28 mouse cellular contexts compared by ENCODE assay signal in genomic region chr6:55322980-55323379, GRCm38 (mm10). TPM values are rescaled to one million over a fixed set of nuclear protein-coding genes. Genes with fewer than 3 reads are reported as not detected.
DNase-seq lines count a peak whose midpoint lies in the region; ATAC-seq and TF ChIP-seq lines count a peak whose summit lies in the region.
"Had no signal": no experiment of that assay in that cellular context is flagged by ENCODE, and none has a peak within 500 bp of the region (broad histone marks: within the 10 kb centered on the region; RNA-seq: fewer than 3 reads in every experiment).

No protein-coding gene starts in this region.

- intact Hi-C loops in heart, postnatal 36 days (cut with DNase I): no loop called here

- 90% methylated on average over 2 of the region's 2 CpGs for WGBS in stomach, embryonic 15.5 days
- WGBS in stomach, postnatal 0 days: 80% methylated on average over 2 of the region's 2 CpGs
- WGBS in intestine, embryonic 16.5 days: 86% methylated on average over 2 of the region's 2 CpGs
- 46% methylated on average over 2 of the region's 2 CpGs for WGBS in liver, embryonic 15.5 days (ENCODE audit: insufficient replicate concordance)

- no peaks in the 10 kb centered on the region for H3K27me3 ChIP-seq in stomach, embryonic 15.5 days (replicated peaks)
- no peaks in the 10 kb centered on the region for H3K27me3 ChIP-seq in stomach, postnatal 0 days (ENCODE audit: control insufficient read depth, insufficient read depth, low read length)
- no peaks in the 10 kb centered on the region for H3K27me3 ChIP-seq in intestine, embryonic 16.5 days (replicated peaks; ENCODE audit: control insufficient read depth, insufficient read depth, low read length)
- H3K27me3 ChIP-seq in liver, embryonic 15.5 days: peaks cover 3% of the 10 kb centered on the region; the same call in 1 of the 2 replicates
- H3K27me3 ChIP-seq: embryonic facial prominence, embryonic 15.5 days; forebrain, embryonic 12.5 days; heart, embryonic 13.5 days; hindbrain, embryonic 15.5 days; midbrain, embryonic 13.5 days; neural tube, embryonic 13.5 days had no signal

- peak overlapping the region; percentile 74; the same call in 1 of the 2 replicates for H3K27ac ChIP-seq in stomach, embryonic 15.5 days
- H3K27ac ChIP-seq in stomach, postnatal 0 days (replicated peaks): no peak overlapping the region
- H3K27ac ChIP-seq in intestine, embryonic 16.5 days (ENCODE audit: low read length): peak overlapping the region; percentile 86
- peak overlapping the region; percentile 92 for H3K27ac ChIP-seq in liver, embryonic 15.5 days (replicated peaks)
- H3K27ac ChIP-seq: embryonic facial prominence, embryonic 15.5 days; forebrain, embryonic 12.5 days; heart, embryonic 13.5 days; hindbrain, embryonic 15.5 days; macrophage; midbrain, embryonic 13.5 days; neural tube, embryonic 13.5 days had no signal

- H3K9me3 ChIP-seq in stomach, embryonic 15.5 days: no peaks in the 10 kb centered on the region
- no peaks in the 10 kb centered on the region for H3K9me3 ChIP-seq in stomach, postnatal 0 days (ENCODE audit: control insufficient read depth, low read length)
- no peaks in the 10 kb centered on the region for H3K9me3 ChIP-seq in intestine, embryonic 16.5 days (ENCODE audit: control insufficient read depth, low read length)
- H3K9me3 ChIP-seq in liver, embryonic 15.5 days (replicated peaks): no peaks in the 10 kb centered on the region
- H3K9me3 ChIP-seq: embryonic facial prominence, embryonic 15.5 days; forebrain, embryonic 12.5 days; heart, embryonic 13.5 days; hindbrain, embryonic 15.5 days; midbrain, embryonic 13.5 days; neural tube, embryonic 13.5 days had no signal

- no peak for ATAC-seq in stomach, embryonic 15.5 days (ENCODE audit: insufficient read depth, low FRiP score, low read depth)
- no peak for ATAC-seq in stomach, postnatal 0 days (ENCODE audit: low FRiP score, low TSS enrichment)
- ATAC-seq in intestine, embryonic 16.5 days: no peak
- peak; percentile 45 for ATAC-seq in liver, embryonic 15.5 days (ENCODE audit: insufficient read depth)
- ATAC-seq: midbrain, embryonic 13.5 days had no signal

- H3K4me2 ChIP-seq in stomach, embryonic 15.5 days: no peak overlapping the region
- H3K4me2 ChIP-seq in stomach, postnatal 0 days (replicated peaks; ENCODE audit: low read depth): no peak overlapping the region
- 0 out of 2 replicates have a peak overlapping the region, but pooled peaks have one; percentile 49 for H3K4me2 ChIP-seq in intestine, embryonic 16.5 days (ENCODE audit: low read depth, low read length)
- peak overlapping the region; percentile 76 for H3K4me2 ChIP-seq in liver, embryonic 15.5 days
- H3K4me2 ChIP-seq: embryonic facial prominence, embryonic 15.5 days; forebrain, embryonic 12.5 days; heart, embryonic 13.5 days; hindbrain, embryonic 15.5 days; lung, embryonic 14.5 days; midbrain, embryonic 13.5 days; neural tube, embryonic 13.5 days had no signal

- no peak for DNase-seq in stomach, postnatal 0 days (ENCODE audit: low spot score)
- no peak for DNase-seq in gastrocnemius, postnatal 10 days
- DNase-seq in kidney, adult 11 months: no peak
- DNase-seq in heart, postnatal 36 days: no peak
- DNase-seq: adrenal gland, adult 2 months; cerebellum, adult 11 months; cerebellum, postnatal 25 days; gastrocnemius, postnatal 14 days; heart, adult 18-20 months; kidney, adult 2 months; kidney, postnatal 14 days; left cerebral cortex, postnatal 4 days; lung, embryonic 14.5 days; thymus, postnatal 25 days had no signal

- TF ChIP-seq EP300 in stomach, postnatal 0 days (optimal IDR thresholded peaks at IDR 0.05): no peak

- H3K36me3 ChIP-seq in stomach, embryonic 15.5 days: no peaks in the 10 kb centered on the region
- H3K36me3 ChIP-seq in stomach, postnatal 0 days (ENCODE audit: control insufficient read depth, insufficient read depth, low read length): no peaks in the 10 kb centered on the region
- no peaks in the 10 kb centered on the region for H3K36me3 ChIP-seq in intestine, embryonic 16.5 days (ENCODE audit: control insufficient read depth, insufficient read depth, low read length)
- no peaks in the 10 kb centered on the region for H3K36me3 ChIP-seq in liver, embryonic 15.5 days (replicated peaks)
- H3K36me3 ChIP-seq: embryonic facial prominence, embryonic 15.5 days; heart, embryonic 13.5 days; hindbrain, embryonic 15.5 days; neural tube, embryonic 13.5 days had no signal

- peaks cover 30% of the 10 kb centered on the region for H3K4me1 ChIP-seq in stomach, embryonic 15.5 days
- 0 out of 2 replicates have a peak, but pooled peaks cover 3% of the 10 kb centered on the region for H3K4me1 ChIP-seq in stomach, postnatal 0 days (replicated peaks; ENCODE audit: control insufficient read depth, insufficient read depth)
- H3K4me1 ChIP-seq in intestine, embryonic 16.5 days (ENCODE audit: control insufficient read depth, insufficient read depth, low read length): peaks cover 44% of the 10 kb centered on the region
- H3K4me1 ChIP-seq in liver, embryonic 15.5 days (replicated peaks): peaks cover 99% of the 10 kb centered on the region
- H3K4me1 ChIP-seq: forebrain, embryonic 12.5 days; hindbrain, embryonic 15.5 days; midbrain, embryonic 13.5 days; neural tube, embryonic 13.5 days had no signal

- no peak overlapping the region for H3K9ac ChIP-seq in stomach, embryonic 15.5 days
- no peak overlapping the region for H3K9ac ChIP-seq in stomach, postnatal 0 days (ENCODE audit: low read length)
- no peak overlapping the region for H3K9ac ChIP-seq in intestine, embryonic 16.5 days (ENCODE audit: low read depth, low read length)
- peak overlapping the region; percentile 51 for H3K9ac ChIP-seq in liver, embryonic 15.5 days
- H3K9ac ChIP-seq: embryonic facial prominence, embryonic 15.5 days; forebrain, embryonic 12.5 days; heart, embryonic 13.5 days; hindbrain, embryonic 15.5 days; lung, embryonic 14.5 days; midbrain, embryonic 13.5 days; neural tube, embryonic 13.5 days had no signal

- no peak for TF ChIP-seq CTCF in stomach, postnatal 0 days (IDR thresholded peaks at IDR 0.05; ENCODE audit: low read depth)

- H3K4me3 ChIP-seq in stomach, embryonic 15.5 days (replicated peaks): no peak overlapping the region
- H3K4me3 ChIP-seq in stomach, postnatal 0 days (ENCODE audit: low read depth, low read length): no peak overlapping the region
- H3K4me3 ChIP-seq in intestine, embryonic 16.5 days (ENCODE audit: low read length): no peak overlapping the region
- peak overlapping the region; percentile 37 for H3K4me3 ChIP-seq in liver, embryonic 15.5 days (replicated peaks)
- H3K4me3 ChIP-seq: embryonic facial prominence, embryonic 15.5 days; forebrain, embryonic 12.5 days; heart, embryonic 13.5 days; hindbrain, embryonic 15.5 days; midbrain, embryonic 13.5 days; neural tube, embryonic 13.5 days had no signal

RNA-seq across cellular contexts. Expression of gene Aqp1, which starts 13.3 kb away (rescaled TPM):
- polyA plus RNA-seq in stomach, embryonic 15.5 days (2015; fragmentation: Nextera tagmentation; extraction: Ambion mirVana): 18.7 and 22.8 TPM in 2 replicates
- 15.3 and 16.2 TPM in 2 replicates for polyA plus RNA-seq in stomach, postnatal 0 days (2015; fragmentation: Nextera tagmentation; extraction: Ambion mirVana)
- 21.8 and 23.2 TPM in 2 replicates for polyA plus RNA-seq in intestine, embryonic 16.5 days (2015; fragmentation: Nextera tagmentation; extraction: Ambion mirVana)
- 75.8 and 85.1 TPM in 2 replicates for polyA plus RNA-seq in liver, embryonic 15.5 days (2015; fragmentation: Nextera tagmentation; extraction: Ambion mirVana)
- total RNA-seq in gastrocnemius, postnatal 10 days (2021): 100 to 1,000 TPM; 127 to 167 TPM
- total RNA-seq in heart, postnatal 36 days (2021): 100 to 1,000 TPM; 360 to 594 TPM
- polyA plus RNA-seq: macrophage had no signal

RNA-seq across cellular contexts. Expression of gene Ghrhr, which starts 53.1 kb away (rescaled TPM):
- 0.15 TPM in 1 of 2 replicates, not detected in the other for polyA plus RNA-seq in stomach, embryonic 15.5 days (2015; fragmentation: Nextera tagmentation; extraction: Ambion mirVana)
- not detected in 2 replicates for polyA plus RNA-seq in stomach, postnatal 0 days (2015; fragmentation: Nextera tagmentation; extraction: Ambion mirVana)
- polyA plus RNA-seq in intestine, embryonic 16.5 days (2015; fragmentation: Nextera tagmentation; extraction: Ambion mirVana): 0.32 and 0.46 TPM in 2 replicates
- 0.08 TPM in 1 of 2 replicates, not detected in the other for polyA plus RNA-seq in liver, embryonic 15.5 days (2015; fragmentation: Nextera tagmentation; extraction: Ambion mirVana)
- not detected for total RNA-seq in gastrocnemius, postnatal 10 days (2021)
- not detected for total RNA-seq in heart, postnatal 36 days (2021)
- total RNA-seq: adrenal gland, adult 2 months; gastrocnemius, postnatal 14 days; heart, adult 18-20 months; heart, postnatal 25 days; left cerebral cortex, adult 18-20 months; left cerebral cortex, postnatal 4 days had no signal
- polyA plus RNA-seq: adrenal gland, adult 2 months; embryonic facial prominence, embryonic 15.5 days; forebrain, embryonic 12.5 days; heart, embryonic 13.5 days; hindbrain, embryonic 15.5 days; lung, embryonic 14.5 days; macrophage; midbrain, embryonic 13.5 days; neural tube, embryonic 13.5 days; spleen, adult 2 months; testis, adult 2 months had no signal

Comparison
In these comparisons a context has a peak if more than half of its experiments do, and no peak if none do; other contexts are left out.
1. H3K4me2 ChIP-seq: peak in intestine, embryonic 16.5 days (single experiment) and liver, embryonic 15.5 days (single experiment); none in stomach, embryonic 15.5 days (single experiment) and stomach, postnatal 0 days (single experiment).